Mouse (Mus musculus) stomach, postnatal 0 days (tissue): Measurements from ENCODE around the gene Otp. TPM values are rescaled to one million over a fixed set of nuclear protein-coding genes. Genes with fewer than 3 reads are reported as not detected.
A peak's percentile ranks its signal among the peaks of the same experiment; 100 is the strongest.

Source experiments
- ATAC-seq: fragments of 200-750 bp; cut with Nextera tagmentation; 2 replicates; pipeline ENCODE4 v1.8.0; 2017; ENCODE audit not compliant: low FRiP score, low TSS enrichment
- DNase-seq: peaks from one replicate; pipeline ENCODE4 v3.0.0-alpha.2; 2016; ENCODE audit warnings: low spot score
- H3K27ac ChIP-seq: fragments of 300-500 bp; sonication (generic); replicated peaks from 2 replicates; pipeline ENCODE4 v1.5.1; 2014; ENCODE audit warnings: mild to moderate bottlenecking, control low read depth
- H3K27me3 ChIP-seq: fragments of 300-500 bp; sonication (generic); 2 replicates; pipeline ENCODE4 v1.6.1; 2014; ENCODE audit warnings: low read length; ENCODE audit not compliant: control insufficient read depth, insufficient read depth
- H3K36me3 ChIP-seq: fragments of 300-500 bp; sonication (generic); 2 replicates; pipeline ENCODE4 v1.6.1; 2014; ENCODE audit warnings: low read length, mixed read lengths; ENCODE audit not compliant: control insufficient read depth, insufficient read depth
- H3K4me1 ChIP-seq: fragments of 300-500 bp; sonication (generic); replicated peaks from 2 replicates; pipeline ENCODE4 v1.6.1; 2014; ENCODE audit warnings: antibody characterized with exemption; ENCODE audit not compliant: control insufficient read depth, insufficient read depth
- H3K4me2 ChIP-seq: fragments of 300-500 bp; sonication (generic); replicated peaks from 2 replicates; pipeline ENCODE4 v1.6.1; 2014; ENCODE audit warnings: low read depth, mild to moderate bottlenecking, control low read depth, moderate library complexity
- H3K4me3 ChIP-seq: fragments of 300-500 bp; sonication (generic); 2 replicates; pipeline ENCODE4 v1.5.1; 2014; ENCODE audit warnings: low read depth, low read length, control low read depth
- H3K9ac ChIP-seq: fragments of 300-500 bp; sonication (generic); 2 replicates; pipeline ENCODE4 v1.6.1; 2014; ENCODE audit warnings: mild to moderate bottlenecking, low read length, control low read depth, mixed read lengths
- H3K9me3 ChIP-seq: fragments of 300-500 bp; sonication (generic); 2 replicates; pipeline ENCODE4 v1.6.1; 2016; ENCODE audit warnings: low read length; ENCODE audit not compliant: control insufficient read depth
- CTCF ChIP-seq: IDR thresholded peaks from 2 replicates; pipeline ENCODE4 v1.5.1; 2016; ENCODE audit warnings: antibody characterized with exemption, low read depth, mild to moderate bottlenecking, moderate library complexity
- EP300 ChIP-seq: optimal IDR thresholded peaks from 2 replicates; pipeline ENCODE3; 2016; ENCODE audit warnings: antibody characterized with exemption
- WGBS: fragments of 180-500 bp; shearing (Covaris S2); extraction: QIAGEN DNeasy Blood & Tissue Kit; methylation state at CpG from one replicate; pipeline ENCODE4 v1.1.7; 2014; 5-methylcytosine and 5-hydroxymethylcytosine counted together
- polyA plus RNA-seq: library from polyadenylated mRNA; unstranded; fragments of >200 nt; fragmentation: Nextera tagmentation; extraction: Ambion mirVana; gene quantifications from 2 replicates; pipeline ENCODE4 v1.2.1, GENCODE M21; 2015

Gene Otp
- polyA plus RNA-seq, 1 experiment from 2014 or later, result not detected

- ATAC-seq (no peak), DNase-seq (no peak)
- no peaks in the 10 kb centered on the region for H3K4me1 ChIP-seq
- H3K9ac ChIP-seq, result no peak overlapping the region
- 3% methylated on average over 29 of the region's 30 CpGs for WGBS
- H3K27ac ChIP-seq, result no peak overlapping the region
- no peak for TF ChIP-seq CTCF
- no peak for TF ChIP-seq EP300
- no peaks in the 10 kb centered on the region for H3K9me3 ChIP-seq
- peaks cover 34% of the 10 kb centered on the region; the same call in 1 of the 2 replicates for H3K27me3 ChIP-seq
- no peak overlapping the region for H3K4me2 ChIP-seq
- H3K36me3 ChIP-seq, result no peaks in the 10 kb centered on the region
- H3K4me3 ChIP-seq, result no peak overlapping the region
Observed at GRCm38 (mm10) chr13:94876286-94877210, 1.1 kb downstream of the Otp start.

DNA sequence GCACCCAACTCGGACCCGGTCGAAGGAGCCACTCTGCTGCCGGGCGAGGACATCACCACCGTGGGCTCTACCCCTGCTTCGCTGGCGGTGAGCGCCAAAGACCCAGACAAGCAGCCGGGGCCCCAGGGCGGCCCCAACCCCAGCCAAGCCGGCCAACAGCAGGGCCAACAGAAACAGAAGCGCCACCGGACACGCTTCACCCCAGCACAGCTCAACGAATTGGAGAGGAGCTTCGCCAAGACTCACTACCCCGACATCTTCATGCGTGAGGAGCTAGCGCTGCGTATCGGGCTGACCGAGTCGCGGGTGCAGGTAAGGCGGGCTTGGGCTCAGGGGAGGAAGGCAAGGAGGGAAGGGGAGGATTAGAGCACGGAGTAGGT lies 1.8 kb downstream of the Otp start:
- Histone ChIP-seq H3K27ac (no peak overlapping the region), H3K27me3 (peaks cover 34% of the 10 kb centered on the region; the same call in 1 of the 2 replicates), H3K36me3 (no peaks in the 10 kb centered on the region), H3K9me3 (no peaks in the 10 kb centered on the region), H3K4me1 (no peaks in the 10 kb centered on the region), H3K4me2 (no peak overlapping the region), H3K4me3 (no peak overlapping the region), H3K9ac (no peak overlapping the region)
- 1% methylated on average over 27 of the region's 27 CpGs for WGBS
- DNase-seq (no peak), ATAC-seq (no peak)
- no peak for TF ChIP-seq CTCF
- TF ChIP-seq EP300, result no peak

DNA sequence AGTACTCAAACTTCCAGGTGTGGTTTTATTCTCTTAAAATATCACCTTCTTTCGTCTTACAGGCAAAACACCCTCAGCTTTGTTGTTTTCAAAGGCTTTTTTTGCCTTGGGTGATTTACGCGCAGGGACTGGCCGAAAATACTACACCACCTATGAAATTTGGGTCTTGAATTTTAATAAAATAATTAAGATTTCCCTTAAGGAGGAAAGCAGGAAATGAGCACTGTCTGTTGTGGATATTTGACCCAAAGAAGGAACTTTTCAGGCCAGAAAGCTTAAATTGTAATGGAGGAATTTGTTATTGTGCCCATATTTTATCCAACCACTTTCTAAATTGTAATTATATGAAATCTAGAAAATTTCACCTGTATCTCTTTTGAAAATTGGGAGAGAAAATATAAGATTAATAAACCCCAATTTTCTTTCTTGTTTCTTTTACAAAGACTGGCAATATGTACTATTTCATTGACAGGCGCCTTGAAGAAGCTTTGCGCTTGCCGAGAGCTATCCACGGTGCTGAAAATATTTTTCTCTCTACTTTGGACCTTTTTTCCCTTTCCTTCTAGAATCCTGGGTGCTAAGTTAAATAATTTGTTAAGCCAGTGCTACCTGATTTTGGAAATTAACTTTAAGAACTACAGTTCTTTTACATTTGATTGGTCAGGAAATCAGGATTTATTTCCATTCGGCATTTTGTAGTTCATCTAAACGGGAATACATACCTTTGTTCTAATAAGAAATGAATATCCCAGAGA lies 2.8 kb downstream of the Otp start:
- peaks cover 40% of the 10 kb centered on the region for H3K27me3 ChIP-seq
- DNase-seq (no peak), ATAC-seq (no peak)
- H3K9ac ChIP-seq, result no peak overlapping the region
- H3K4me3 ChIP-seq, result no peak overlapping the region
- no peak for TF ChIP-seq EP300
- TF ChIP-seq CTCF, result no peak
- WGBS, result 14% methylated on average over 10 of the region's 10 CpGs
- H3K36me3 ChIP-seq, result no peaks in the 10 kb centered on the region
- no peak overlapping the region for H3K27ac ChIP-seq
- no peak overlapping the region for H3K4me2 ChIP-seq
- no peaks in the 10 kb centered on the region for H3K9me3 ChIP-seq
- 0 out of 2 replicates have a peak, but pooled peaks cover 2% of the 10 kb centered on the region for H3K4me1 ChIP-seq

- H3K4me3 ChIP-seq, result no peak overlapping the region
- H3K36me3 ChIP-seq, result no peaks in the 10 kb centered on the region
- 2% methylated on average over 3 of the region's 3 CpGs for WGBS
- H3K27ac ChIP-seq, result no peak overlapping the region
- H3K9ac ChIP-seq, result no peak overlapping the region
- TF ChIP-seq CTCF, result no peak
- no peak for TF ChIP-seq EP300
- no peak for DNase-seq
- 0 out of 2 replicates have a peak, but pooled peaks cover 4% of the 10 kb centered on the region for H3K4me1 ChIP-seq
- no peaks in the 10 kb centered on the region for H3K9me3 ChIP-seq
- no peak overlapping the region for H3K4me2 ChIP-seq
- peaks cover 45% of the 10 kb centered on the region for H3K27me3 ChIP-seq
- no peak for ATAC-seq
Observed at GRCm38 (mm10) chr13:94881201-94881600, 5.8 kb downstream of the Otp start.

DNA sequence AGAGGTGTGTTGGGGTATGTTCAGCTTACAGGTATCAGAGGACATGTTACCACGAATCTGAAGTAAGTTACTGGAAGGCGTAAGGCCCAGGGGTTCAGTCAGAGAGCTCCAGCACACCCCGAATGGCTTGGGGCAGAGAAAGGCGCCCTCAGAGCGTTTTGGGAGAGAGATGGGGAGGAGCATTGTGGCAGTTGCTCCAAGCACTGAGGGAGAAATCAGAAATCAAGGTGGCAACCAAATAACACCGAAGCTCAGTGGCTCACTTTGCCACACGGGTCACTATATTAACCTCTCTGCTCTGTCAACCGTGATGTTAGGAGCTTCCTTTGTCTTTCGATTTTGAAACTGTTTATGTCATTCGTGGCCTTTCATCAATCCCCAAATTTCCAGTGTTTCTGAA lies 6.8 kb downstream of the Otp start:
- no peaks in the 10 kb centered on the region for H3K36me3 ChIP-seq
- ATAC-seq, result no peak
- H3K9me3 ChIP-seq, result no peaks in the 10 kb centered on the region
- peak overlapping the region; percentile 37; the same call in 1 of the 2 replicates for H3K4me3 ChIP-seq
- H3K4me2 ChIP-seq, result no peak overlapping the region
- WGBS, result 3% methylated on average over 10 of the region's 10 CpGs
- TF ChIP-seq CTCF (no peak), EP300 (no peak)
- H3K27me3 ChIP-seq, result peaks cover 38% of the 10 kb centered on the region
- H3K27ac ChIP-seq, result no peak overlapping the region
- no peak for DNase-seq
- H3K4me1 ChIP-seq, result 0 out of 2 replicates have a peak, but pooled peaks cover 4% of the 10 kb centered on the region
- H3K9ac ChIP-seq, result no peak overlapping the region
